Mouse (Mus musculus) subcutaneous adipose tissue, adult 2 months (tissue): ENCODE results near the gene Map2k1. TPM values are rescaled to one million over a fixed set of nuclear protein-coding genes. Genes with fewer than 3 reads are reported as not detected.

ENCODE experiments used
- polyA plus RNA-seq: library from polyadenylated mRNA; depleted of rRNA; stranded (reverse); fragments of >200 nt; gene quantifications from 2 replicates; pipeline ENCODE4 v1.2.3, GENCODE M21; 2012; ENCODE audit warnings: low replicate concordance; rRNA removed

The Map2k1 gene
- polyA plus RNA-seq = 47.7 and 53.8 TPM in 2 replicates

DNA sequence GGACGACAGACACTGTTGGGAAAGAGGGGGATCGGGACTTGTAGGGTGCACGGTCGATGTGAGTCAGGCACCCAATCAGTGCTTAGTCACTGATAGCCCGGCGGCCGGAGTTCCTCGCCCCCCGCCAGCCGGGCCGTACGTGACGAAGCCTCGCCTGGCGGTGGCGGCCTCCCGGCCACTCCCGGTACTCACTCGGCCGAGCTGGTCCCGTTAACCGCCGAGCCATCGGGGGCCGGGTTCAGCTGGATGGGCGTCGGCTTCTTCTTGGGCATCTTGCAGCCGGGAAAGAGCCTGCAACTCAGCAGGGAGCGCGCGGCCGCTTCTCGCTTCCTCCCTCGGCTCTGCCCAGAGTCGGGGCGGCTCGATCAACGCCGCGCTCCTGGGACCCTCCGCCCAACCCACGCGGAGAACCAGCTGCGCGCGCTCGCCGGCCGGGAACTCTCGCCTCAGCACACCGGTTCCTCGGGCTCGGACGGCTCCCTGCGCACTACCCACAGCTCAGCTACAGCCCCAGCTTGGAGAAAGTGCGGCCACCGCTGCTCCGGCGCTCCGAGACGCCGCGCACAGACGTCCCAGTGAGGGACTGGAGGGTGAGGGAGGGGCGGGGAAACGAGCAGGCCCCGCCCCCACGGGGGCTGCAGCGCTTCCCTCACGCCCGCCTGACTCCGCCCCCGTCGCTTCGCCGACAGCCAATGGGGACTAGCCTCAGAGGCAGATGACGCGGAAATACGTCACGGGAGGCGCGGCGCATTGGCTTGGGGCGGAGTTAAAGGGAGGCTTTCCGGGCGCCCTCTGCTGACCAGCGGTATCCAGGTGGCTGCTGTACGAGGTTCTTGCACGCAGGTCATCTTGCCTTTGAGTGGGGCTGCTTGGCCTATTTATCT, at the start of gene Map2k1:
Map2k1 (minus strand) TSS at position 611 of the 884 bp plus-strand sequence.

GRCm38 (mm10) chr9:64281105-64281780, 27.8 kb upstream of the Map2k1 start, which contains the start of gene Tipin:
Gene Tipin (plus strand): TSS chr9:64281581.

DNA sequence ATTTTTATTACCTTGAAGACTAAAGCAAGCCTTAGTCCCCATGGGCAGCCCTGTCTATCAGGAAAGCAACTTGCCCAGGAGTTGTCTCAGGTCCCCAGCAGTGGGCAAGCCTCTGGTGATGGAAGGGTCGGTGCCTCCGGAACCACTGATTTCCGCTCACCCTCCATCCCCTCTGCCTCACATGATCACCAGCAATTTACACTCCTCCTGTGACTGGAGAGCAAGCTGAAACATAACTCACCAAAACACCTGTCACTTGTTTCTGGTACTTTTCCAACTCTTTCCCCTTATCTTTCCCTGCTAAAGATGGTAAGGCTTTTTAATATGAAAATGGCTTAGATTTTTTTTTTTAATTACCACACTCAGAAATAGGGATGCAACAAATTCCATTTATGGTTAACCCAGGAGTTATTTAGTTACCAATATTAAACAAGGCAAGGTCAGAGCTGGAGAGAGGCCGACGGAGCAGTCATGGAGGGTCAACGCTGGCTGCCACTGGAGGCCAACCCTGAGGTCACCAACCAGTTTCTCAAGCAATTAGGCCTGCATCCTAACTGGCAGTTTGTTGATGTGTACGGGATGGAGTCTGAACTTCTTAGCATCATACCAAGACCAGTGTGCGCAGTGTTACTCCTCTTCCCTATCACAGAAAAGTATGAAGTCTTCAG, 18.5 kb downstream of the Map2k1 start, which contains the start of gene Uchl4:
Uchl4 (plus strand) TSS at position 434 of the 668 bp plus-strand sequence.

GRCm38 (mm10) chr9:64178974-64179646, 74.3 kb downstream of the Map2k1 start, which contains the start of gene Snapc5:
Gene Snapc5 (plus strand): TSS chr9:64179274.

GRCm38 (mm10) chr9:64172816-64173665, 80.4 kb downstream of the Map2k1 start, which contains the start of the genes Zwilch and Rpl4:
Gene Zwilch (minus strand): TSS chr9:64173104.
Gene Rpl4 (plus strand): TSS chr9:64173375.

Other genes starting within 250 kb of the Map2k1 start
- gene Smad6, start 231.6 kb downstream of the Map2k1 start, polyA plus RNA-seq = 14.9 and 19.0 TPM in 2 replicates
- gene Lctl, start 136.5 kb downstream of the Map2k1 start, polyA plus RNA-seq = 25.1 and 112 TPM in 2 replicates
- gene Zwilch, start 80.5 kb downstream of the Map2k1 start, polyA plus RNA-seq = 1.0 and 2.6 TPM in 2 replicates
- 338 and 726 TPM in 2 replicates for gene Rpl4, start 80.3 kb downstream of the Map2k1 start, polyA plus RNA-seq
- 12.7 and 24.3 TPM in 2 replicates for gene Snapc5, start 74.4 kb downstream of the Map2k1 start, polyA plus RNA-seq
- 0.20 TPM in 1 of 2 replicates, not detected in the other for gene Uchl4, start 18.4 kb downstream of the Map2k1 start, polyA plus RNA-seq
- 7.8 and 8.1 TPM in 2 replicates for gene Tipin, start 27.9 kb upstream of the Map2k1 start, polyA plus RNA-seq
- gene Dis3l, start 87.7 kb upstream of the Map2k1 start, polyA plus RNA-seq = 10.7 and 15.9 TPM in 2 replicates
- gene Megf11, start 132.0 kb upstream of the Map2k1 start, polyA plus RNA-seq = 0.17 and 0.23 TPM in 2 replicates